Comparison of ENCODE assay signal across 13 mouse cellular contexts in the genomic region with DNA sequence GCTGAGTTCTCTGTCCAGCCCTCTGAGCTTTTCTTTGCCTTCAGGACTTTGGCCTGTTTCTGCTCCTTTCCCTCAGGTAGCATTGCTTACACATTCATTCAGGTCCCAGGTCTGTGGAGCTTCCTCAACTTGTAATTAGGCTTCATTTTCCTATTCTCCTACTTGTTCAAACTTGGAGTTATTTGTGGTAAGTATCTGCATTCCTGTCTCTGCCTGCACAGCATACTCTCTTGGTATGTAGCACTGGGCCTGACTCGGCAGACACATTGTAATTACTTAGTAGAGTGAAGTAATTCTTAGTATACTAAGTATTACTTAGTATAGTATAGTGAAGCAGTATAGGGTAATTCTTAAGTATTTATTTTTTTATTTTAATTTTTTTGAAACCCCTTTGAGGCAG.
"Had no signal": no experiment of that assay in that cellular context is flagged by ENCODE, and none has a peak within 500 bp of the region (broad histone marks: within the 10 kb centered on the region; RNA-seq: fewer than 3 reads in every experiment).

No protein-coding gene starts in this region.

- H3K4me3 ChIP-seq: kidney, embryonic 15.5 days; limb, embryonic 15.5 days; liver, embryonic 12.5 days; megakaryocyte, embryonic 14.5 days; midbrain, embryonic 15.5 days; neural tube, embryonic 12.5 days; stomach, embryonic 15.5 days had no signal

- H3K4me1 ChIP-seq: stomach, embryonic 15.5 days had no signal

- ATAC-seq: liver, embryonic 12.5 days; midbrain, embryonic 15.5 days had no signal

- H3K9ac ChIP-seq: kidney, embryonic 15.5 days; limb, embryonic 15.5 days; liver, embryonic 12.5 days; lung, embryonic 14.5 days; midbrain, embryonic 15.5 days; neural tube, embryonic 12.5 days; stomach, embryonic 15.5 days had no signal

- H3K4me2 ChIP-seq: kidney, embryonic 15.5 days; limb, embryonic 15.5 days; liver, embryonic 12.5 days; lung, embryonic 14.5 days; midbrain, embryonic 11.5 days; midbrain, embryonic 15.5 days; neural tube, embryonic 12.5 days; stomach, embryonic 15.5 days had no signal

- H3K27ac ChIP-seq: kidney, embryonic 15.5 days; limb, embryonic 15.5 days; liver, embryonic 12.5 days; macrophage; midbrain, embryonic 15.5 days; neural tube, embryonic 12.5 days; stomach, embryonic 15.5 days had no signal

- H3K27me3 ChIP-seq: kidney, embryonic 15.5 days; limb, embryonic 15.5 days; liver, embryonic 12.5 days; megakaryocyte, embryonic 14.5 days; midbrain, embryonic 15.5 days; neural tube, embryonic 12.5 days; stomach, embryonic 15.5 days had no signal

- DNase-seq: kidney, adult 11 months; layer of hippocampus, adult 9-11 months; layer of hippocampus, postnatal 36 days; lung, embryonic 14.5 days had no signal

- H3K36me3 ChIP-seq: kidney, embryonic 15.5 days; limb, embryonic 15.5 days; liver, embryonic 12.5 days; midbrain, embryonic 15.5 days; stomach, embryonic 15.5 days had no signal

- H3K9me3 ChIP-seq: kidney, embryonic 15.5 days; limb, embryonic 15.5 days; liver, embryonic 12.5 days; megakaryocyte, embryonic 14.5 days; midbrain, embryonic 15.5 days; neural tube, embryonic 12.5 days; stomach, embryonic 15.5 days had no signal
